Mouse (Mus musculus) forebrain, embryonic 14.5 days (tissue): ENCODE results near the gene Pmel. TPM values are rescaled to one million over a fixed set of nuclear protein-coding genes. Genes with fewer than 3 reads are reported as not detected.

Experiments
- ATAC-seq: fragments of 200-750 bp; cut with Nextera tagmentation; 2 replicates; pipeline ENCODE4 v1.8.0; 2017; ENCODE audit warnings: mild to moderate bottlenecking, moderate library complexity
- DNase-seq: peaks from one replicate; pipeline ENCODE4 v3.0.0-alpha.2; 2015; ENCODE audit warnings: low spot score
- H3K27ac ChIP-seq: fragments of 300-500 bp; sonication (generic); 2 replicates; pipeline ENCODE4 v1.5.1; 2014; ENCODE audit warnings: low read depth, mild to moderate bottlenecking, control low read depth, low read length, moderate library complexity
- H3K27me3 ChIP-seq: fragments of 300-500 bp; sonication (generic); replicated peaks from 2 replicates; pipeline ENCODE4 v1.6.1; 2014; ENCODE audit warnings: low read length, control low read depth, mixed read lengths; ENCODE audit not compliant: control insufficient read depth, insufficient read depth
- H3K36me3 ChIP-seq: fragments of 300-500 bp; sonication (generic); 2 replicates; pipeline ENCODE4 v1.6.1; 2014; ENCODE audit warnings: low read length, control low read depth; ENCODE audit not compliant: control insufficient read depth, insufficient read depth
- H3K4me1 ChIP-seq: fragments of 300-500 bp; sonication (generic); 2 replicates; pipeline ENCODE4 v1.6.1; 2014; ENCODE audit warnings: antibody characterized with exemption, low read length, control low read depth; ENCODE audit not compliant: control insufficient read depth, insufficient read depth
- H3K4me2 ChIP-seq: fragments of 300-500 bp; sonication (generic); 2 replicates; pipeline ENCODE4 v1.6.1; 2014; ENCODE audit warnings: mild to moderate bottlenecking, control low read depth, low read length
- H3K4me3 ChIP-seq: fragments of 300-500 bp; sonication (generic); 2 replicates; pipeline ENCODE4 v1.5.1; 2014; ENCODE audit warnings: low read depth, low read length, control low read depth
- H3K9ac ChIP-seq: fragments of 300-500 bp; sonication (generic); 2 replicates; pipeline ENCODE4 v1.6.1; 2014; ENCODE audit warnings: mild to moderate bottlenecking, low read length, control low read depth, moderate library complexity
- H3K9me3 ChIP-seq: fragments of 300-500 bp; sonication (generic); replicated peaks from 2 replicates; pipeline ENCODE4 v1.6.1; 2016; ENCODE audit warnings: low read length, control low read depth, mixed read lengths; ENCODE audit not compliant: control insufficient read depth
- WGBS: fragments of 180-500 bp; shearing (Covaris S2); extraction: QIAGEN DNeasy Blood & Tissue Kit; methylation state at CpG from one replicate; pipeline ENCODE4 v1.1.7; 2014; 5-methylcytosine and 5-hydroxymethylcytosine counted together
- polyA plus RNA-seq: library from polyadenylated mRNA; unstranded; fragments of >200 nt; fragmentation: Nextera tagmentation; extraction: Ambion mirVana; gene quantifications from 2 replicates; pipeline ENCODE4 v1.2.1, GENCODE M21; 2014

The Pmel gene
- polyA plus RNA-seq, 1 experiment from 2014 or later: 0.83 TPM

DNA sequence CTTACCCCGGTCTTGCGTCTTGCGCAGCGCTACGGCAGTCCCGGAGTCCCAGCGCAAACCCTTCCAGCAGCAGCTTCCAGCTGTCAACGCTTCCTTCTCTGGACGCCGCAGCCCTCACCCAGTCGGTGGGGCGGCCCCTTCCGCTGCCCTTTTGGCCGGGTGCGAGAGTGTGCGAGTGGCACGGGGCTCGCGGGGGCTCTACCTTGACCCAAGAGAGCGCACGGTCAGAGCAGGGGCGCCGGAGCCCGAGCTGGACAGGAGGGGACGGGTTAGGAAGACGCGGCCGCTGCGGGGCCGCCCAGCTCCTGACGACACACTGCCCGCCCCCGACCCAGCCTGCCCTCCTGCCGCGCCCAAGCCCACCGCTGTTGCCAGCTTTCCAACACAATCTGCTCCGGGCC lies 39.8 kb downstream of the Pmel start:
- Histone ChIP-seq H3K9me3 (no peaks in the 10 kb centered on the region), H3K4me3 (peak overlapping the region; percentile 52), H3K4me1 (peaks cover 9% of the 10 kb centered on the region; the same call in 1 of the 2 replicates), H3K9ac (peak overlapping the region; percentile 70), H3K4me2 (peak overlapping the region; percentile 93), H3K36me3 (no peaks in the 10 kb centered on the region), H3K27me3 (peaks cover 29% of the 10 kb centered on the region), H3K27ac (no peak overlapping the region)
- WGBS: 2% methylated on average over 29 of the region's 37 CpGs
- DNase-seq (peak; percentile 47), ATAC-seq (no peak)

- WGBS: 20% methylated on average over 8 of the region's 8 CpGs
These were observed 40.2 kb downstream of the Pmel start for GRCm38 (mm10) chr10:128744211-128744610.

DNA sequence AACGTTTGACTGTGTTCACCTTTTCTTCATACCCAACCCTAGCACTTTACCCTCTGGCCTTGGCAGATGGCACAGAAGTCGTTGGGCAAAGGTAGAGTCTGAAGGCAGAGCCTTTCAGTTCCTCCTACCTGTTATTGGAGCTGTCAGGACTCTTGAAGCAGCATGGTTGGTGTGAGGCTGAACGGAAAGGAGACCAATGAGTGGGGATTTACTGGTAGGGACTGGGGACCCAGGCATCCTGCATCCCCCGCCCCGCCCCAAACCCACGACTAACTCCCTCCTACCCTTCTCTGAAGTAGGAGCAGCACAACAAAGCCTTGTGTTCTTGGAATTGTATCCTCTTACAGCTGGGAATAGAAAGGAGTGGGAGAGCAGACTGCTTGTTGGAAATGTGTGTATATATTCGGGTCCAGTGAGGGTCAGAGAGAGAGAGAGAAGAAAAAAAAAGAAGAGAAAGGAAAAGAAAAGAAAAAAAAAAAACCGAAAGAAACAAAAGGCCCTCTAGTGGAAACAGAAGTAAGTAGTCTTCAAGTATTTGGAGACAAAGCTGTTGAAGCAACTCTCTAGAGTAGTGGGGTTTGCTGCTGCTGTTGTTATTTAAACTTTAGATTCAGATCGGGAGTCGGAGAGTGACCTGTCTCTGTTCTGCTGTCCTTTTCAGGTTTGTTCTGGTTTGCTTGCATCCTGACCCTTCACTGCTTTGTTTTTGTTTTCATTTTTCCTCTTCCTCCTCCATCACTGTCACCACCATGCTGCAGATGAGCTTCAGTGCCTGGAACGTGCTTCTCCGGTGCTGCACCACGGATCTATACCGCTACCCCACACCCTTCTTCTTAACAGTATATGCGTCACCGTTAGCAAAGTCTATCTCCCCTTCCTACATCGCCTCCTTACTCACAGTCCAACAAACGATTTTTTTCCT lies 40.9 kb downstream of the Pmel start, which contains the start of gene Dgka:
Dgka (minus strand) TSS at position 176 of the 922 bp plus-strand sequence.
- H3K4me1 ChIP-seq: peaks cover 20% of the 10 kb centered on the region
- DNase-seq: peak; percentile 42
- H3K4me2 ChIP-seq: peak within 1 kb of the TSS; percentile 93
- H3K27ac ChIP-seq: no peak within 1 kb of the TSS
- 23% methylated on average over 18 of the region's 18 CpGs for WGBS
- H3K9ac ChIP-seq: peak within 1 kb of the TSS; percentile 70
- no peak for ATAC-seq
- H3K36me3 ChIP-seq: no peaks in the 10 kb centered on the region
- peaks cover 29% of the 10 kb centered on the region for H3K27me3 ChIP-seq
- H3K4me3 ChIP-seq: peak within 1 kb of the TSS; percentile 52
- no peaks in the 10 kb centered on the region for H3K9me3 ChIP-seq

More at GRCm38 (mm10) chr10:128744211-128744610, 40.2 kb downstream of the Pmel start:
- no peak for DNase-seq
- Histone ChIP-seq H3K4me3 (peak overlapping the region; percentile 52), H3K9me3 (no peaks in the 10 kb centered on the region), H3K4me2 (peak overlapping the region; percentile 93), H3K4me1 (peaks cover 13% of the 10 kb centered on the region), H3K36me3 (no peaks in the 10 kb centered on the region), H3K9ac (peak overlapping the region; percentile 70), H3K27ac (no peak overlapping the region), H3K27me3 (peaks cover 29% of the 10 kb centered on the region)
- ATAC-seq: no peak

GRCm38 (mm10) chr10:128745946-128746613 lies 42.1 kb downstream of the Pmel start:
- 93% methylated on average over 10 of the region's 10 CpGs for WGBS
- Histone ChIP-seq H3K9ac (no peak overlapping the region), H3K27me3 (peaks cover 29% of the 10 kb centered on the region), H3K36me3 (no peaks in the 10 kb centered on the region), H3K4me2 (no peak overlapping the region), H3K27ac (no peak overlapping the region), H3K4me1 (peaks cover 20% of the 10 kb centered on the region), H3K9me3 (no peaks in the 10 kb centered on the region), H3K4me3 (no peak overlapping the region)
- ATAC-seq (no peak), DNase-seq (no peak)

GRCm38 (mm10) chr10:128746972-128747645 lies 43.1 kb downstream of the Pmel start:
- Histone ChIP-seq H3K36me3 (0 out of 2 replicates have a peak, but pooled peaks cover 1% of the 10 kb centered on the region), H3K4me3 (peak overlapping the region; percentile 66), H3K27me3 (peaks cover 22% of the 10 kb centered on the region), H3K4me2 (peak overlapping the region; percentile 85), H3K4me1 (peaks cover 20% of the 10 kb centered on the region), H3K27ac (peak overlapping the region; percentile 85), H3K9ac (peak overlapping the region; percentile 84), H3K9me3 (no peaks in the 10 kb centered on the region)
- ATAC-seq (no peak), DNase-seq (no peak)
- 46% methylated on average over 8 of the region's 9 CpGs for WGBS

- WGBS: under 1% methylated on average over 36 of the region's 36 CpGs
- H3K4me1 ChIP-seq: peaks cover 20% of the 10 kb centered on the region
- no peaks in the 10 kb centered on the region for H3K9me3 ChIP-seq
- peak within 1 kb of the TSS; percentile 66 for H3K4me3 ChIP-seq
- ATAC-seq (peak; percentile 61), DNase-seq (peak; percentile 39)
- 0 out of 2 replicates have a peak, but pooled peaks cover 7% of the 10 kb centered on the region for H3K36me3 ChIP-seq
- H3K27ac ChIP-seq: peak within 1 kb of the TSS; percentile 85
- H3K27me3 ChIP-seq: peaks cover 17% of the 10 kb centered on the region
- peak within 1 kb of the TSS; percentile 85 for H3K4me2 ChIP-seq
- H3K9ac ChIP-seq: peak within 1 kb of the TSS; percentile 84
These were observed 43.8 kb downstream of the Pmel start, which contains the start of gene Pym1 for GRCm38 (mm10) chr10:128747646-128748251. Gene Pym1, plus strand, starts transcription at chr10:128747889.

DNA sequence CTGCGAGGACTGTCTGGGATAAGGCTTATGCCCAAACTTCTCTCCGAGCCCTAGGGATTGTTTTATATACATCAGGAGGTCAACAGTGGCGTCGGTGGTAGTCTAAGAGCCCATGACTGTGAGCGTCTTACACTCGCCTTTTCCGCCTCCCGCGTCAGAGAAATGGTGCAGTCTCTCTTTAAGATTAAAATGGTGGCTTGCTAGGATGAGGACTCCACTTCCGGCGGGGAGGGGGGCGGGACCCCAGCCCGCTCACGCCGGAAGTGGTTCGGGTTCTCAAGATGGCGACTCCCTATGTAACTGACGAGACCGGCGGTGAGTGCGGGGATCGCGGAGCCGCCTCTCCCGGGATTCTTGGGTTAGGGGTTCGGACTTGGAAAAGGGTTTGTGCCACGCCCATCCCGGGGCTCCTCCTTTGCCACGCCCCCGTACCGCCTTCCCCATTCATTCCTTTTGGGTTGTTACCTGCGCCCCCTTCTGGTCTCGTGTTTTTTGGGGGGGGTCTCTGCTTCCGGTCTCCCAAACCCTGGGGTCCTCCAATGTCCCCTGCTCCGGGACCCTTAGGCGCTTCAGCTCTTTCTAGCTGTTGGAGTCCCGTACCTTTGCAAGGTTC lies 44.4 kb downstream of the Pmel start:
- Histone ChIP-seq H3K4me1 (peaks cover 20% of the 10 kb centered on the region), H3K27me3 (peaks cover 16% of the 10 kb centered on the region), H3K27ac (peak overlapping the region; percentile 85), H3K4me3 (peak overlapping the region; percentile 66), H3K9me3 (no peaks in the 10 kb centered on the region), H3K9ac (peak overlapping the region; percentile 84), H3K36me3 (0 out of 2 replicates have a peak, but pooled peaks cover 10% of the 10 kb centered on the region), H3K4me2 (peak overlapping the region; percentile 85)
- ATAC-seq (peak; percentile 96), DNase-seq (peak; percentile 97)
- 0% methylated on average over 37 of the region's 37 CpGs for WGBS
